17 mouse cellular contexts compared by ENCODE assay signal in the genomic region with DNA sequence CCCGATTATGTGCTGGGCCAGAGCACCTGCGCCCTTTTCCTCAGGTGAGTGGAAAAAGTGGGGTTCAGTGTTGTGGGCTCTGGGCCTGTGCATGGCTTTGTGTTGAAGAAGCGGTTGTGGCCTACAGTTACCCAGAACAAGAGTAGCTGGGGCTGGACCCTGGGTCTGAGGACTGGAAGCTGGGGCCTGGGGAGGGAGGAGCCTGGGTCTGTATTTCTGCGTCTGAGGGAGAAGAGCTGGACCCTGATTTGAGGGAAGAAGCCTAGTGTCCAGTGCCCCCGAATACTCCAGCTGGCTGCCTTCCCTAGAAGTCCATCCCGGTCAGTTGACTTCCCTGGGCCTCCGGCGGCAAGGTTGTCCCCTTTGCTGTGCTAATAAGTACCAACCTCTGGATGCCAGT. TPM values are rescaled to one million over a fixed set of nuclear protein-coding genes. Genes with fewer than 3 reads are reported as not detected.
"Had no signal": no experiment of that assay in that cellular context is flagged by ENCODE, and none has a peak within 500 bp of the region (broad histone marks: within the 10 kb centered on the region; RNA-seq: fewer than 3 reads in every experiment).

No protein-coding gene starts in this region.

- H3K4me3 ChIP-seq: neural tube, embryonic 13.5 days; neural tube, embryonic 15.5 days; stomach, embryonic 15.5 days had no signal

- H3K9me3 ChIP-seq: neural tube, embryonic 13.5 days; neural tube, embryonic 15.5 days; stomach, embryonic 15.5 days had no signal

- H3K9ac ChIP-seq: neural tube, embryonic 13.5 days; neural tube, embryonic 15.5 days; stomach, embryonic 15.5 days had no signal

- DNase-seq: retina, postnatal 1 day; right cerebral cortex, adult 18-20 months; right cerebral cortex, postnatal 14 days; right cerebral cortex, postnatal 25 days; right cerebral cortex, postnatal 4 days; spleen, adult 18-20 months; thymus, adult 18-20 months; thymus, adult 2 months; thymus, postnatal 14 days; thymus, postnatal 25 days; thymus, postnatal 36 days; thymus, postnatal 4 days had no signal

- H3K27me3 ChIP-seq: neural tube, embryonic 13.5 days; neural tube, embryonic 15.5 days; stomach, embryonic 15.5 days had no signal

- H3K27ac ChIP-seq: neural tube, embryonic 13.5 days; neural tube, embryonic 15.5 days; stomach, embryonic 15.5 days; stomach, postnatal 0 days had no signal

RNA-seq across cellular contexts. Expression of a gene that starts 40.4 kb away (rescaled TPM):
- polyA plus RNA-seq: neural tube, embryonic 14.5 days had no signal
